Mouse (Mus musculus) subcutaneous adipose tissue, adult 2 months (tissue): ENCODE data around the gene Pbdc1. TPM values are rescaled to one million over a fixed set of nuclear protein-coding genes. Genes with fewer than 3 reads are reported as not detected.

Experiments
- polyA plus RNA-seq: library from polyadenylated mRNA; depleted of rRNA; stranded (reverse); fragments of >200 nt; gene quantifications from 2 replicates; pipeline ENCODE4 v1.2.3, GENCODE M21; 2012; ENCODE audit warnings: low replicate concordance; rRNA removed

The Pbdc1 gene
- 6.0 and 15.9 TPM in 2 replicates for polyA plus RNA-seq

GRCm38 (mm10) chrX:105079615-105080092 lies at the start of gene Pbdc1:
Gene Pbdc1, plus strand, starts transcription at chrX:105079756.

DNA sequence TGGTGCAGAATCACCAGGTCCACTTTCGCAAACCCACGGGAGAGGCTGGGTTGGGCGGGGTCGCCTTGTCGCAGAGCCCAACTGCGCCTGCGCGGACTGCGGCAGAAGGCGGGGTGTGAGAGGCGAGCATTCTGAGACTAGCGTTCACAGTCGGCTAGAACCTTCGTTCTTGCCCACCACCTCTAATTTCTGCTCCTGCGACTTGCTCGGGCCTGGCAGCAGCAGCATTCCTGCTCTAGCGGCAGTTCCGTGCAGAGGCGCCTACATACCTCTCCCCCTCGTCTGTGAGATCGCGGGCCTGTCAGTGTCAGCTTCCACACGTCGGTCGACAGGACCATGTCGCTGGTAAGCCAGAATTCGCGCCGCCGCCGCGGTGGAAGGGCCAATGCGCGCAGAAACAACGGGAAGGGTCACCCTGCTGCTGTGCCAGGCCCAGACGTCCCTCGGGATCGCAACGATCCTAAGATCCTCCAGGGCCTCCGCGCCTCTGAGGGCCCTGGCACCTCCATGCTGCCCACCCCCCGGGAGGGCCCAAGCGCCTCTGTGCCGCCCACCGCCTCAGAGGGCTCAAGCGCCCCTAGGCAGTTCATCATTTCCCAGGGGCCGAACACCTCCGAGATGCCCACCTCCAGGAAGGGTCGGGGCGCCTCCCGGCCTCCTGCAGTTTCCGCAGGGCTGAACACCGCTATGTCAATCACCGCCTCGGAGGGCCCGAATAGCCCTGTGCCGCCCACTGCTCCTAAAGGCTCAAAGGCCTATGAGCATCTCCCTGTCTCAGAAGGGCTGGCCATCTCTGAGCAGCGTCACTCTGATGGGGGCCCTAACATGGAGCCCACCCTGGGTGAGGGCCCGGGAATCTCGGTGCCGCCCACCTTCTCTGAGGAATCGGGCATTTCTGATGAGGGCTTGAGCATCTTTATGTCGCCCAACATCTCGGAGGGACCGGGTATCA lies 41.0 kb downstream of the Pbdc1 start, which contains the start of gene Magee1:
TSS of gene Magee1 (plus strand) at position 104 of the 952 bp plus-strand sequence.

Other genes starting within 250 kb of the Pbdc1 start
- gene Magee2, start 222.5 kb upstream of the Pbdc1 start, polyA plus RNA-seq: 0.04 and 0.10 TPM in 2 replicates
- gene Magee1, start 40.6 kb downstream of the Pbdc1 start, polyA plus RNA-seq: 8.4 and 15.9 TPM in 2 replicates